Mouse (Mus musculus): Measurements from ENCODE around the gene Kbtbd4. TPM values are rescaled to one million over a fixed set of nuclear protein-coding genes. Genes with fewer than 3 reads are reported as not detected.

Gene Kbtbd4
- polyA plus RNA-seq, 1 experiment = 12.1 TPM

GRCm38 (mm10) chr2:90950149-90950548, 45.6 kb downstream of the Kbtbd4 start:
- Histone ChIP-seq H3K4me1 (ENCODE audit: control insufficient read depth, insufficient read depth, insufficient read length) (peaks cover 5% of the 10 kb centered on the region; the same call in 1 of the 2 replicates), H3K27me3 (ENCODE audit: control insufficient read depth, insufficient read depth, low read length) (no peaks in the 10 kb centered on the region), H3K36me3 (ENCODE audit: control insufficient read depth, insufficient read depth, low read length) (no peaks in the 10 kb centered on the region), H3K27ac (ENCODE audit: insufficient read depth, low read length) (no peak overlapping the region), H3K4me3 (ENCODE audit: extremely low read depth, insufficient read depth, insufficient read length) (no peak overlapping the region)
- WGBS = 90% methylated on average over 5 of the region's 5 CpGs
- no peak for DNase-seq (ENCODE audit: low read depth in 1 of 2, low spot score in 2 of 2)
- no peak for TF ChIP-seq POLR2A (IDR thresholded peaks at IDR 0.05; ENCODE audit: low read depth, low read length)

GRCm38 (mm10) chr2:90950582-90951194, 46.1 kb downstream of the Kbtbd4 start:
- Histone ChIP-seq H3K27me3 (ENCODE audit: control insufficient read depth, insufficient read depth, low read length) (no peaks in the 10 kb centered on the region), H3K36me3 (ENCODE audit: control insufficient read depth, insufficient read depth, low read length) (no peaks in the 10 kb centered on the region), H3K27ac (ENCODE audit: insufficient read depth, low read length) (no peak overlapping the region), H3K4me3 (ENCODE audit: extremely low read depth, insufficient read depth, insufficient read length) (no peak overlapping the region), H3K4me1 (ENCODE audit: control insufficient read depth, insufficient read depth, insufficient read length) (peaks cover 5% of the 10 kb centered on the region; the same call in 1 of the 2 replicates)
- no peak for DNase-seq (ENCODE audit: low read depth in 1 of 2, low spot score in 2 of 2)
- TF ChIP-seq POLR2A (IDR thresholded peaks at IDR 0.05; ENCODE audit: low read depth, low read length) (no peak), CTCF (IDR thresholded peaks at IDR 0.05; ENCODE audit: extremely low read depth, insufficient read depth, insufficient read length, insufficient replicate concordance) (no peak)

- H3K27me3 ChIP-seq (ENCODE audit: control insufficient read depth, insufficient read depth, low read length) = no peaks in the 10 kb centered on the region
- peaks cover 5% of the 10 kb centered on the region; the same call in 1 of the 2 replicates for H3K4me1 ChIP-seq (ENCODE audit: control insufficient read depth, insufficient read depth, insufficient read length)
- WGBS = 85% methylated on average over 3 of the region's 3 CpGs
- TF ChIP-seq CTCF (IDR thresholded peaks at IDR 0.05; ENCODE audit: extremely low read depth, insufficient read depth, insufficient read length, insufficient replicate concordance) = no peak
- no peak for TF ChIP-seq POLR2A (IDR thresholded peaks at IDR 0.05; ENCODE audit: low read depth, low read length)
- H3K36me3 ChIP-seq (ENCODE audit: control insufficient read depth, insufficient read depth, low read length) = no peaks in the 10 kb centered on the region; the same call in 1 of the 2 replicates
- H3K4me3 ChIP-seq (ENCODE audit: extremely low read depth, insufficient read depth, insufficient read length) = no peak overlapping the region
- no peak overlapping the region for H3K27ac ChIP-seq (ENCODE audit: insufficient read depth, low read length)
- DNase-seq (ENCODE audit: low read depth in 1 of 2, low spot score in 2 of 2) = no peak
Observed at GRCm38 (mm10) chr2:90953461-90953860, 48.9 kb downstream of the Kbtbd4 start.

- no peak for DNase-seq (ENCODE audit: low read depth in 1 of 2, low spot score in 2 of 2)
- no peak overlapping the region for H3K4me3 ChIP-seq (ENCODE audit: extremely low read depth, insufficient read depth, insufficient read length)
- no peaks in the 10 kb centered on the region; the same call in 1 of the 2 replicates for H3K36me3 ChIP-seq (ENCODE audit: control insufficient read depth, insufficient read depth, low read length)
- no peaks in the 10 kb centered on the region for H3K27me3 ChIP-seq (ENCODE audit: control insufficient read depth, insufficient read depth, low read length)
- H3K27ac ChIP-seq (ENCODE audit: insufficient read depth, low read length) = no peak overlapping the region
- H3K4me1 ChIP-seq (ENCODE audit: control insufficient read depth, insufficient read depth, insufficient read length) = no peaks in the 10 kb centered on the region; the same call in 1 of the 2 replicates
- WGBS = 98% methylated on average over 1 of the region's 1 CpGs
- TF ChIP-seq POLR2A (IDR thresholded peaks at IDR 0.05; ENCODE audit: low read depth, low read length) = no peak
- no peak for TF ChIP-seq CTCF (IDR thresholded peaks at IDR 0.05; ENCODE audit: extremely low read depth, insufficient read depth, insufficient read length, insufficient replicate concordance)
Observed at GRCm38 (mm10) chr2:90956053-90956452, 51.5 kb downstream of the Kbtbd4 start.

GRCm38 (mm10) chr2:90958856-90959255, 54.3 kb downstream of the Kbtbd4 start:
- 94% methylated on average over 3 of the region's 3 CpGs for WGBS
- no peak overlapping the region for H3K4me3 ChIP-seq (ENCODE audit: extremely low read depth, insufficient read depth, insufficient read length)
- TF ChIP-seq POLR2A (IDR thresholded peaks at IDR 0.05; ENCODE audit: low read depth, low read length) (no peak), CTCF (IDR thresholded peaks at IDR 0.05; ENCODE audit: extremely low read depth, insufficient read depth, insufficient read length, insufficient replicate concordance) (no peak)
- H3K27ac ChIP-seq (ENCODE audit: insufficient read depth, low read length) = no peak overlapping the region
- no peaks in the 10 kb centered on the region; the same call in 1 of the 2 replicates for H3K4me1 ChIP-seq (ENCODE audit: control insufficient read depth, insufficient read depth, insufficient read length)
- DNase-seq (ENCODE audit: low read depth in 1 of 2, low spot score in 2 of 2) = no peak
- H3K27me3 ChIP-seq (ENCODE audit: control insufficient read depth, insufficient read depth, low read length) = no peaks in the 10 kb centered on the region
- no peaks in the 10 kb centered on the region; the same call in 1 of the 2 replicates for H3K36me3 ChIP-seq (ENCODE audit: control insufficient read depth, insufficient read depth, low read length)

GRCm38 (mm10) chr2:90960012-90960411, 55.5 kb downstream of the Kbtbd4 start:
- WGBS = 97% methylated on average over 2 of the region's 2 CpGs
- no peaks in the 10 kb centered on the region for H3K27me3 ChIP-seq (ENCODE audit: control insufficient read depth, insufficient read depth, low read length)
- no peak for DNase-seq (ENCODE audit: low read depth in 1 of 2, low spot score in 2 of 2)
- no peaks in the 10 kb centered on the region; the same call in 1 of the 2 replicates for H3K4me1 ChIP-seq (ENCODE audit: control insufficient read depth, insufficient read depth, insufficient read length)
- H3K27ac ChIP-seq (ENCODE audit: insufficient read depth, low read length) = no peak overlapping the region
- H3K4me3 ChIP-seq (ENCODE audit: extremely low read depth, insufficient read depth, insufficient read length) = no peak overlapping the region
- no peaks in the 10 kb centered on the region; the same call in 1 of the 2 replicates for H3K36me3 ChIP-seq (ENCODE audit: control insufficient read depth, insufficient read depth, low read length)
- TF ChIP-seq CTCF (IDR thresholded peaks at IDR 0.05; ENCODE audit: extremely low read depth, insufficient read depth, insufficient read length, insufficient replicate concordance) = no peak
- no peak for TF ChIP-seq POLR2A (IDR thresholded peaks at IDR 0.05; ENCODE audit: low read depth, low read length)

Other genes with a start within 250 kb of the Kbtbd4 start
- gene Nup160, start 227.5 kb upstream of the Kbtbd4 start, polyA plus RNA-seq (2012; rRNA removed) = 10.3 and 11.5 TPM in 2 replicates
- 45.3 and 48.1 TPM in 2 replicates for gene Fnbp4, start 159.4 kb upstream of the Kbtbd4 start, polyA plus RNA-seq (2012; rRNA removed)
- gene Agbl2, start 122.0 kb upstream of the Kbtbd4 start, polyA plus RNA-seq (2012; rRNA removed) = 0.06 and 0.12 TPM in 2 replicates
- gene Mtch2, start 57.6 kb upstream of the Kbtbd4 start, polyA plus RNA-seq (2012; rRNA removed) = 18.5 and 21.4 TPM in 2 replicates
- gene C1qtnf4, start 18.9 kb upstream of the Kbtbd4 start, polyA plus RNA-seq (2012; rRNA removed) = 1.7 and 2.7 TPM in 2 replicates
- 54.7 and 59.7 TPM in 2 replicates for gene Ndufs3, start 87 bp downstream of the Kbtbd4 start, polyA plus RNA-seq (2012; rRNA removed)
- 35.3 TPM in 2 replicates for gene Celf1, start 35.6 kb downstream of the Kbtbd4 start, polyA plus RNA-seq (2012; rRNA removed)
- gene Rapsn, start 130.9 kb downstream of the Kbtbd4 start, polyA plus RNA-seq (2012; rRNA removed) = 1.3 and 1.6 TPM in 2 replicates
- 37.0 and 43.3 TPM in 2 replicates for gene Psmc3, start 149.3 kb downstream of the Kbtbd4 start, polyA plus RNA-seq (2012; rRNA removed)
- gene Slc39a13, start 165.7 kb downstream of the Kbtbd4 start, polyA plus RNA-seq (2012; rRNA removed) = 31.3 and 35.6 TPM in 2 replicates
- 199 and 220 TPM in 2 replicates for gene Spi1, start 177.7 kb downstream of the Kbtbd4 start, polyA plus RNA-seq (2012; rRNA removed)
- gene Mybpc3, start 213.4 kb downstream of the Kbtbd4 start, polyA plus RNA-seq (2012; rRNA removed) = 0.31 and 0.50 TPM in 2 replicates